Mouse (Mus musculus) heart, embryonic 13.5 days (tissue): Measurements from ENCODE around the gene Olfr1380. TPM values are rescaled to one million over a fixed set of nuclear protein-coding genes. Genes with fewer than 3 reads are reported as not detected.
A peak's percentile ranks its signal among the peaks of the same experiment; 100 is the strongest.
"Not testable (repeated sequence)": the region's sequence is repeated elsewhere in the genome, so short reads cannot be mapped to it uniquely, and the experiment has no call there.

Experiments used
- ATAC-seq: fragments of 200-750 bp; cut with Nextera tagmentation; 2 replicates; pipeline ENCODE4 v1.8.0; 2017; ENCODE audit warnings: moderate TSS enrichment; ENCODE audit not compliant: insufficient number of reproducible peaks, low FRiP score, low TSS enrichment; ENCODE audit errors: extremely low read depth
- H3K27ac ChIP-seq: fragments of 300-500 bp; sonication (generic); replicated peaks from 2 replicates; pipeline ENCODE4 v1.5.1; 2015; ENCODE audit warnings: moderate library complexity, mild to moderate bottlenecking, inconsistent platforms
- H3K27me3 ChIP-seq: fragments of 300-500 bp; sonication (generic); replicated peaks from 2 replicates; pipeline ENCODE4 v1.6.1; 2015; ENCODE audit warnings: mild to moderate bottlenecking, inconsistent platforms
- H3K36me3 ChIP-seq: fragments of 300-500 bp; sonication (generic); 2 replicates; pipeline ENCODE4 v1.6.1; 2015; ENCODE audit warnings: mild to moderate bottlenecking, inconsistent platforms
- H3K4me1 ChIP-seq: fragments of 300-500 bp; sonication (generic); 2 replicates; pipeline ENCODE4 v1.6.1; 2015; ENCODE audit warnings: inconsistent platforms
- H3K4me2 ChIP-seq: fragments of 300-500 bp; sonication (generic); 2 replicates; pipeline ENCODE4 v1.6.1; 2015; ENCODE audit warnings: inconsistent platforms, mild to moderate bottlenecking, moderate library complexity
- H3K4me3 ChIP-seq: fragments of 300-500 bp; sonication (generic); 2 replicates; pipeline ENCODE4 v1.5.1; 2015; ENCODE audit warnings: moderate library complexity, mild to moderate bottlenecking, inconsistent platforms
- H3K9ac ChIP-seq: fragments of 300-500 bp; sonication (generic); 2 replicates; pipeline ENCODE4 v1.6.1; 2015; ENCODE audit warnings: inconsistent platforms, mild to moderate bottlenecking, moderate library complexity
- H3K9me3 ChIP-seq: fragments of 300-500 bp; sonication (generic); 2 replicates; pipeline ENCODE4 v1.6.1; 2016; ENCODE audit warnings: inconsistent platforms
- WGBS: fragments of 180-500 bp; shearing (Covaris S2); methylation state at CpG from one replicate; pipeline ENCODE4 v1.1.7; 2015; ENCODE audit warnings: mixed read lengths; 5-methylcytosine and 5-hydroxymethylcytosine counted together
- polyA plus RNA-seq: library from polyadenylated mRNA; unstranded; fragments of >200 nt; fragmentation: Nextera tagmentation; extraction: Ambion mirVana; gene quantifications from 2 replicates; pipeline ENCODE4 v1.2.1, GENCODE M21; 2015

The Olfr1380 gene
- polyA plus RNA-seq, 1 experiment from 2014 or later: not detected

GRCm38 (mm10) chr11:49608306-49608705 is 51.6 kb downstream of the Olfr1380 start:
- H3K36me3 ChIP-seq, H3K27ac ChIP-seq, H3K9me3 ChIP-seq, ATAC-seq, H3K4me3 ChIP-seq, H3K9ac ChIP-seq, H3K4me2 ChIP-seq: not testable (repeated sequence)
- Histone ChIP-seq H3K4me1 (peaks cover 20% of the 10 kb centered on the region), H3K27me3 (peaks cover 38% of the 10 kb centered on the region)
- 78% methylated on average over 5 of the region's 5 CpGs for WGBS

- Histone ChIP-seq H3K27ac (peak within 1 kb of the TSS; percentile 28; the same call in 1 of the 2 replicates), H3K4me1 (peaks cover 25% of the 10 kb centered on the region), H3K27me3 (peaks cover 40% of the 10 kb centered on the region), H3K4me3 (peak within 1 kb of the TSS; percentile 67), H3K4me2 (peak within 1 kb of the TSS; percentile 81), H3K9ac (peak within 1 kb of the TSS; percentile 80)
- H3K9me3 ChIP-seq, H3K36me3 ChIP-seq: not testable (repeated sequence)
- 3% methylated on average over 47 of the region's 61 CpGs for WGBS
- ATAC-seq: peak; percentile 70; the same call in 1 of the 2 replicates
These were observed 52.5 kb downstream of the Olfr1380 start, which contains the start of gene Flt4 for GRCm38 (mm10) chr11:49608938-49609867. Flt4 (plus strand) TSS chr11:49609263.

- Histone ChIP-seq H3K9ac (peak overlapping the region; percentile 80), H3K4me1 (peaks cover 25% of the 10 kb centered on the region), H3K4me3 (peak overlapping the region; percentile 67), H3K27ac (peak overlapping the region; percentile 4; the same call in 1 of the 2 replicates), H3K27me3 (peaks cover 49% of the 10 kb centered on the region), H3K4me2 (peak overlapping the region; percentile 81)
- ATAC-seq, H3K36me3 ChIP-seq, H3K9me3 ChIP-seq: not testable (repeated sequence)
- 2% methylated on average over 52 of the region's 52 CpGs for WGBS
These were observed 53.5 kb downstream of the Olfr1380 start for GRCm38 (mm10) chr11:49609868-49610824.

GRCm38 (mm10) chr11:49611349-49611748 is 54.7 kb downstream of the Olfr1380 start:
- not testable (repeated sequence) for H3K36me3 ChIP-seq, H3K9me3 ChIP-seq, H3K9ac ChIP-seq, H3K27ac ChIP-seq, ATAC-seq
- Histone ChIP-seq H3K27me3 (peaks cover 57% of the 10 kb centered on the region), H3K4me3 (peak overlapping the region; percentile 67), H3K4me2 (peak overlapping the region; percentile 81), H3K4me1 (peaks cover 25% of the 10 kb centered on the region)
- whole genome bisulfite sequencing: 28% methylated on average over 3 of the region's 3 CpGs

GRCm38 (mm10) chr11:49612154-49612553 is 55.5 kb downstream of the Olfr1380 start:
- 17% methylated on average over 3 of the region's 3 CpGs for WGBS
- Histone ChIP-seq H3K27me3 (peaks cover 50% of the 10 kb centered on the region), H3K36me3 (no peaks in the 10 kb centered on the region), H3K4me1 (peaks cover 25% of the 10 kb centered on the region), H3K4me2 (peak overlapping the region; percentile 81; the same call in 1 of the 2 replicates), H3K9me3 (no peaks in the 10 kb centered on the region), H3K9ac (no peak overlapping the region), H3K4me3 (peak overlapping the region; percentile 4; the same call in 1 of the 2 replicates), H3K27ac (no peak overlapping the region)
- ATAC-seq: 0 out of 2 replicates have a peak, but pooled peaks have one; percentile 23

DNA sequence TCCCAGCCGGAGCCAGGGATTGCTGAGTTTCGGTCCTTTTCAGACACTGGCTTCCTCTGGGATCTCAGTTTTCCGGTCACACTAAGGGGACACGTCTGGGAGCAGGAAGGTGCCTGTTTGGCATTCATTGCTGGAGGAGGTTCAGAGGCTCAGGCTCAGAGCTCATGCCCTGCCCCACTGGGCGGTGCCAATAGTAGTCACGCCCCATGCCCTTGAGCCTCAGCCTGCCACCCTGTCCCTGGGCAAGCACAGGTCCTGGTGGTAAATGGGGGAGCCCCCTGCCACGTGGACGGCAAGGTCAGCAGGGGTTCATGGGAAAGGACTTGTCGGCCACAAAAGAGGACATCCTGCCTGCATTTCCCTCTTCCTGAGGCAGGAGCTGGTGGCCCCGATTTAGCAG is 56.7 kb downstream of the Olfr1380 start:
- Histone ChIP-seq H3K9ac (no peak overlapping the region), H3K4me3 (no peak overlapping the region), H3K4me2 (peak overlapping the region; percentile 32), H3K27ac (no peak overlapping the region), H3K9me3 (no peaks in the 10 kb centered on the region), H3K27me3 (peaks cover 42% of the 10 kb centered on the region), H3K4me1 (peaks cover 29% of the 10 kb centered on the region), H3K36me3 (no peaks in the 10 kb centered on the region)
- ATAC-seq: no peak
- WGBS: 9% methylated on average over 10 of the region's 10 CpGs

Other genes starting within 250 kb of the Olfr1380 start
- not detected in 2 replicates for gene Olfr1391, start 234.1 kb upstream of the Olfr1380 start, polyA plus RNA-seq
- not detected in 2 replicates for gene Olfr1390, start 221.7 kb upstream of the Olfr1380 start, polyA plus RNA-seq
- gene Olfr1389, start 133.8 kb upstream of the Olfr1380 start, polyA plus RNA-seq: not detected in 2 replicates
- gene Olfr1388, start 120.3 kb upstream of the Olfr1380 start, polyA plus RNA-seq: not detected in 2 replicates
- gene Olfr1387, start 101.5 kb upstream of the Olfr1380 start, polyA plus RNA-seq: not detected in 2 replicates
- gene Olfr1386, start 91.8 kb upstream of the Olfr1380 start, polyA plus RNA-seq: not detected in 2 replicates
- not detected in 2 replicates for gene Olfr1385, start 67.8 kb upstream of the Olfr1380 start, polyA plus RNA-seq
- not detected in 2 replicates for gene Olfr1384, start 50.2 kb upstream of the Olfr1380 start, polyA plus RNA-seq
- not detected in 2 replicates for gene Olfr1383, start 37.2 kb upstream of the Olfr1380 start, polyA plus RNA-seq
- gene Olfr1382, start 28.6 kb upstream of the Olfr1380 start, polyA plus RNA-seq: not detected in 2 replicates
- gene Olfr1381, start 13.4 kb upstream of the Olfr1380 start, polyA plus RNA-seq: not detected in 2 replicates
- gene Flt4, start 52.4 kb downstream of the Olfr1380 start, polyA plus RNA-seq: 7.4 and 8.3 TPM in 2 replicates
- 0.44 TPM in 1 of 2 replicates, not detected in the other for gene Scgb3a1, start 106.7 kb downstream of the Olfr1380 start, polyA plus RNA-seq
- 36.8 and 38.2 TPM in 2 replicates for gene Cnot6, start 155.8 kb downstream of the Olfr1380 start, polyA plus RNA-seq
- 9.1 and 10.9 TPM in 2 replicates for gene Gfpt2, start 237.3 kb downstream of the Olfr1380 start, polyA plus RNA-seq